ENCODE assay signal across 22 mouse cellular contexts in genomic region chr13:56921251-56921650, GRCm38 (mm10). TPM values are rescaled to one million over a fixed set of nuclear protein-coding genes. Genes with fewer than 3 reads are reported as not detected.
A peak's percentile ranks its signal among the peaks of the same experiment; 100 is the strongest.
DNase-seq lines count a peak whose midpoint lies in the region; ATAC-seq and TF ChIP-seq lines count a peak whose summit lies in the region.
"Had no signal": no experiment of that assay in that cellular context is flagged by ENCODE, and none has a peak within 500 bp of the region (broad histone marks: within the 10 kb centered on the region; RNA-seq: fewer than 3 reads in every experiment).

No protein-coding gene starts in this region.

- no peak for TF ChIP-seq POLR2A in brain, embryonic 14.5 days (IDR thresholded peaks at IDR 0.05; ENCODE audit: borderline replicate concordance, extremely low read depth, insufficient read depth, insufficient read length, poor library complexity, severe bottlenecking)

- no peak overlapping the region for H3K9ac ChIP-seq in forebrain, embryonic 14.5 days (ENCODE audit: low read length)
- H3K9ac ChIP-seq in forebrain, postnatal 0 days = no peak overlapping the region

- H3K4me3 ChIP-seq in forebrain, embryonic 14.5 days (ENCODE audit: low read depth, low read length) = no peak overlapping the region
- H3K4me3 ChIP-seq in forebrain, postnatal 0 days (ENCODE audit: low read depth, low read length) = no peak overlapping the region

- no peak overlapping the region for H3K27ac ChIP-seq in forebrain, embryonic 14.5 days (ENCODE audit: low read depth, low read length)
- no peak overlapping the region for H3K27ac ChIP-seq in forebrain, postnatal 0 days (ENCODE audit: low read depth, low read length)

- H3K36me3 ChIP-seq in forebrain, embryonic 14.5 days (ENCODE audit: control insufficient read depth, insufficient read depth, low read length) = no peaks in the 10 kb centered on the region
- no peaks in the 10 kb centered on the region for H3K36me3 ChIP-seq in forebrain, postnatal 0 days (ENCODE audit: insufficient read depth)
- H3K36me3 ChIP-seq: G1E had no signal

- no peak overlapping the region for H3K4me2 ChIP-seq in forebrain, embryonic 14.5 days (ENCODE audit: low read length)
- no peak overlapping the region for H3K4me2 ChIP-seq in forebrain, postnatal 0 days (ENCODE audit: low read depth)

- no peaks in the 10 kb centered on the region for H3K27me3 ChIP-seq in forebrain, embryonic 14.5 days (replicated peaks; ENCODE audit: control insufficient read depth, insufficient read depth, low read length)
- H3K27me3 ChIP-seq in forebrain, postnatal 0 days (ENCODE audit: insufficient read depth, low read length) = no peaks in the 10 kb centered on the region
- H3K27me3 ChIP-seq: CH12.LX had no signal

- H3K4me1 ChIP-seq in forebrain, embryonic 14.5 days (ENCODE audit: control insufficient read depth, insufficient read depth, low read length) = no peaks in the 10 kb centered on the region
- no peaks in the 10 kb centered on the region for H3K4me1 ChIP-seq in forebrain, postnatal 0 days (ENCODE audit: insufficient read depth)

- TF ChIP-seq CTCF in forebrain, postnatal 0 days (IDR thresholded peaks at IDR 0.05; ENCODE audit: low read depth) = no peak
- no peak for TF ChIP-seq CTCF in brain, embryonic 14.5 days (IDR thresholded peaks at IDR 0.05; ENCODE audit: borderline replicate concordance, extremely low read depth, insufficient read depth, insufficient read length)

- H3K9me3 ChIP-seq in forebrain, embryonic 14.5 days (replicated peaks; ENCODE audit: control insufficient read depth, low read length) = no peaks in the 10 kb centered on the region
- no peaks in the 10 kb centered on the region for H3K9me3 ChIP-seq in forebrain, postnatal 0 days (ENCODE audit: low read length)

- peak; percentile 44; the same call in 1 of the 2 replicates for ATAC-seq in forebrain, embryonic 14.5 days
- ATAC-seq in forebrain, postnatal 0 days = no peak; the same call in 1 of the 2 replicates
- ATAC-seq: activated CD4-positive, CD25-positive, alpha-beta regulatory T cell, adult 4 months; CD4-positive, CD25-positive, alpha-beta regulatory T cell, adult 4 months; Patski had no signal

- 40% methylated on average over 3 of the region's 3 CpGs for WGBS in forebrain, embryonic 14.5 days
- 28% methylated on average over 3 of the region's 3 CpGs for WGBS in forebrain, postnatal 0 days

- peak; percentile 53 for DNase-seq in forebrain, embryonic 14.5 days (ENCODE audit: low spot score)
- no peak for DNase-seq in forebrain, postnatal 0 days
- peak; percentile 75 for DNase-seq in brain, embryonic 14.5 days (ENCODE audit: low read depth)
- no peak for DNase-seq in gastrocnemius, postnatal 25 days
- DNase-seq: adrenal gland, adult 2 months; adrenal gland, adult 8-10 months; adrenal gland, postnatal 10 days; adrenal gland, postnatal 14 days; adrenal gland, postnatal 25 days; adrenal gland, postnatal 36 days; B cell, adult 2 months; cerebellum, adult 11 months; cerebellum, adult 11-12 months; cerebellum, adult 18-20 months; cerebellum, adult 2 months had no signal

RNA-seq across cellular contexts. Expression of gene Trpc7, which starts 25.5 kb away (rescaled TPM):
- polyA plus RNA-seq in forebrain, embryonic 14.5 days (2014; fragmentation: Nextera tagmentation; extraction: Ambion mirVana) = 1.5 and 2.8 TPM in 2 replicates
- total RNA-seq in forebrain, postnatal 0 days (2014; rRNA removed) = 8.2 and 10.4 TPM in 2 replicates
- 1.4 and 3.5 TPM in 2 replicates for polyA plus RNA-seq in forebrain, postnatal 0 days (2015; fragmentation: Nextera tagmentation; extraction: Ambion mirVana)
- 3.3 and 5.0 TPM in 2 replicates for polyA plus RNA-seq in brain, embryonic 14.5 days (2012; rRNA removed)
- not detected for total RNA-seq in gastrocnemius, postnatal 25 days (2021)
- total RNA-seq: CH12.LX, ES-E14, MEL had no signal
- polyA plus RNA-seq: CD4-positive, CD25-positive, alpha-beta regulatory T cell, adult 4 months; G1E; Patski had no signal

Comparison
In these comparisons a context has a peak if more than half of its experiments do, and no peak if none do; other contexts are left out.
1. DNase-seq: peak in forebrain, embryonic 14.5 days (single experiment) and brain, embryonic 14.5 days (single experiment); none in forebrain, postnatal 0 days (single experiment) and gastrocnemius, postnatal 25 days (single experiment).